Mouse (Mus musculus) testis, adult 2 months (tissue): Measurements from ENCODE around the gene Lztr1.

Experiments
- CTCF ChIP-seq: fragments of 200-500 bp; IDR thresholded peaks from 2 replicates; pipeline ENCODE4 v1.5.1; 2012; ENCODE audit warnings: low read depth, mild to moderate bottlenecking, inconsistent platforms, low read length, moderate library complexity; ENCODE audit not compliant: control insufficient read depth, insufficient read depth, insufficient replicate concordance
- POLR2A ChIP-seq: fragments of 200-500 bp; IDR thresholded peaks from 2 replicates; pipeline ENCODE4 v1.6.1; 2012; ENCODE audit warnings: low read depth, mild to moderate bottlenecking, inconsistent platforms, low read length, moderate library complexity; ENCODE audit not compliant: control insufficient read depth

DNA sequence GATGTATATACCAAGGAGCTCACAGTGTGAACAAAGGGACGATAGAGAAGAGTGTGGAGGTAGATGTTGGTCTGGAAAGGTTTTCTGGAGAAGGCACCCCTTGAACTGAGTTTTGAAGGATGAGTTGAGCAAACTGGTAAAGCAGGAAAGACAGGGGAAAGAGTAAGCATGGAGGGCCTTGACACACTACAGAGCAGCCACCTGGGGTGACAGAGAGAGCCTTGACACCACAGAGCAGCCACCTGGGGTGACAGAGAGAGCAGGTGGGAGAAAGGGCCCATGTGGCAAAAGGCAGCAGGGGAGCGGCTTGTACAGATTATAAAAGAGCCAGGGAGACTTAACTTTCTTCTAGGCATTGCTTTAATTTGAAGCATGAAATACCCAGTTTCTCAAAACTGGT, 33.7 kb upstream of the Lztr1 start:
- no peak for TF ChIP-seq CTCF
- TF ChIP-seq POLR2A, result no peak
